Mouse (Mus musculus) bone marrow macrophage, adult 2 months (primary cell): Measurements from ENCODE around the gene Gm10273.

Experiments used
- CTCF ChIP-seq: IDR thresholded peaks from 2 replicates; pipeline ENCODE4 v1.5.1; 2012; ENCODE audit warnings: low read depth, mild to moderate bottlenecking, low read length, moderate library complexity
- POLR2A ChIP-seq: IDR thresholded peaks from 2 replicates; pipeline ENCODE4 v1.6.1; 2012; ENCODE audit warnings: mild to moderate bottlenecking, low read depth, low read length, borderline replicate concordance

- TF ChIP-seq CTCF = no peak
- TF ChIP-seq POLR2A = no peak
Measured at GRCm38 (mm10) chr10:59349536-59349935, 45.9 kb upstream of the Gm10273 start.
